Mouse (Mus musculus) cerebellum, adult 11-12 months (tissue): Measurements from ENCODE around the gene Pkig.
"Not testable (repeated sequence)": the region's sequence is repeated elsewhere in the genome, so short reads cannot be mapped to it uniquely, and the experiment has no call there.

Experiments used
- DNase-seq: peaks from one replicate; pipeline ENCODE4 v3.0.0; 2022

Gene Pkig

GRCm38 (mm10) chr2:163685761-163686200, 27.6 kb downstream of the Pkig start:
- DNase-seq, result peak; percentile 79

DNA sequence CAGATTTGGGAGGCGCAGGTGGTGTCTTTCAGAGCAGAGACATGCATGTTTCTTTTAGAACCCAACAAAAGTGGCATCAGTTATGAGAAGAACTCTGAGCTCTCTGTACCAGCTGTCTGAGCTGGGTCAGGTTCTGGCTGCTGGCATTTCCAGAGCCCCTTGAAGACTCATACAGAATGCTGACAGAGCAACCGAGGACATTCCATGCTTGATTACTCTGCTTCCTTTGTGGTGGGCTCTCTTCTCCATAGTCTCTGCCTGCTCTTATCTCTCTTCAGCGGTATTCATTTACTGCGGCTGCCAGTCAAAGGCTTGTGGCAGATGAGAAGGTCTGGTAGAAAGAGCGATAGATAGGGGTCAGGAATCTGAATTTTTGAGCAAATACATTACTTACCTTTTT, 28.0 kb downstream of the Pkig start:
- no peak for DNase-seq

DNA sequence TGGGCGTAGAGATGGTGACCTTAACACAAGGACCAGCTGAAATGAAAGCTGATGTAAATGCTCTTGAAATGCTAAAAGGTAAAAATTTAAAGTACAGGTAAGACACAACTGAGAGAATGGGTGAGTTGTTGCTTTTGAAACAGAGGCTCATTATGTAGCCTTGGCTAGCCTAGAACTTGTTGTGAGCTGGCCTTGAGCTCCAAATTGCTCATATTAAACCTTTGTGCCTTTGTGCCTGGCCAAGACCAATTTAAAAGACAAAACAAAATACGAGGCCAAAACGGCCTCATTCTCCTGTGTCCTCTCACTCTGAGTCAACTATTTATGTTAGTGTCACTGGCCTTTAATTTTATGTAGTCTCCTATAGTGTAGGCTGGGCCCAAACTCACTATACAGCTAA, 28.7 kb downstream of the Pkig start:
- no peak for DNase-seq

DNA sequence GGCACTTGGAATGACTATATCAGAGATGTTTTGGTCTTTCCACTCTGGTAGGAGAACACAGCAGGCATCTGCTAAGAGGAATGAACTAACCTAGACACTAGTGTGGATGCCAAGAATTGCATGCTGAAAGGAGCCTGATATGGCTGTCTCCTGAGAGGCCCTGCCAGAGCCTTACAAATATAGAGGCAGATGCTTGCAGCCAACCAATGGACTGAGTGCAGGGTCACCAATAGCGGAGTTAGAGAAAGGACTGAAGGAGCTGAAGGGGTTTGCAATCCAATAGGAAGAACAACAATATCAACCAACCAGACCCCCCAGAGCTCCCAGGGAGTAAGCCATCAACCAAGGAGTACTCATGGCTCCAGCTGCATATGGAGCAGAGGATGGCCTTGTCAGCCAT, 30.2 kb downstream of the Pkig start:
- not testable (repeated sequence) for DNase-seq

- DNase-seq, result no peak
These were observed 31.6 kb downstream of the Pkig start for GRCm38 (mm10) chr2:163689771-163690170.

DNA sequence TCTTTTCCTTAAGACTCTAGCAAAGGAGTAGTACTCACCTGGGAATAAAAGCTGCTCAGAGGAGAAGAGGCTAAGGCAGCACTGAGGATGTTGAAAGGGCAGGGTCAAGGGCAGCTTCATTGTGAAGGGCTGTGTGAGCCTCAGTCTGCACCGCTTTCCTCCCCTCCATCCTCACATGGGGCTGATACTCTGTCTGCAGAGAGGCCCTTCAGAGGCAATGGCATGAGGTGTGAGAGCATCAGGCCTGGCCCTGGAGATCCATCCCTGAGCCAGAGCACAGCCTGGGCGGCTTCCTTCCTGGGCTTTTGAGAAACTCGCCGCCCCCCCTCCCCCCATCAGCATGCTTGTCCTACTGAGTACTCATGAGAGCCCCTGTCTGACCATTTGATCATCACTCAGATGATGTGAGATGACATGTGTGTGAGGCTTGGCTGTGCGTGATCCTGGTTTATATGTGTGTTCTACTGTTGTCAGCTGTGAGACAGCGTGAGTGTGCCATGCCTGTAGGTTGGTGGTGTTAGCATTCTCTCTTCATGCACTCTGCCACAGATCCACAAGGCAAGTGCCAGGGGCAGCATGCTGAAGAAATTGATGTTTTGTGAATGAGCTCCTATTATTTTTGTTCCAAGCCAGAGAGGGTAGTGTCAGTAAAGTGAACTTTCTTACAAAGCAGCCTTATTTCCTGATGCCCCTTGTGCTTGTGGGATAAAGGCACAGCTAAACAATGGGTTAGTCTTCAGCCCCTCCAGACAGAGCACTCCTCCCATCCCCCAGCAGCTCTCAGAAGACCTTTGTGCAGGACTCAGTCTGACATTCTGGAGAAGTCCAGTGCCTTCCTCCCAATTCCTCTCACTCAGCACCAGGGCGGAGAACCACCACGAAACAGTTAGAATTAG, 32.5 kb downstream of the Pkig start:
- no peak for DNase-seq

DNA sequence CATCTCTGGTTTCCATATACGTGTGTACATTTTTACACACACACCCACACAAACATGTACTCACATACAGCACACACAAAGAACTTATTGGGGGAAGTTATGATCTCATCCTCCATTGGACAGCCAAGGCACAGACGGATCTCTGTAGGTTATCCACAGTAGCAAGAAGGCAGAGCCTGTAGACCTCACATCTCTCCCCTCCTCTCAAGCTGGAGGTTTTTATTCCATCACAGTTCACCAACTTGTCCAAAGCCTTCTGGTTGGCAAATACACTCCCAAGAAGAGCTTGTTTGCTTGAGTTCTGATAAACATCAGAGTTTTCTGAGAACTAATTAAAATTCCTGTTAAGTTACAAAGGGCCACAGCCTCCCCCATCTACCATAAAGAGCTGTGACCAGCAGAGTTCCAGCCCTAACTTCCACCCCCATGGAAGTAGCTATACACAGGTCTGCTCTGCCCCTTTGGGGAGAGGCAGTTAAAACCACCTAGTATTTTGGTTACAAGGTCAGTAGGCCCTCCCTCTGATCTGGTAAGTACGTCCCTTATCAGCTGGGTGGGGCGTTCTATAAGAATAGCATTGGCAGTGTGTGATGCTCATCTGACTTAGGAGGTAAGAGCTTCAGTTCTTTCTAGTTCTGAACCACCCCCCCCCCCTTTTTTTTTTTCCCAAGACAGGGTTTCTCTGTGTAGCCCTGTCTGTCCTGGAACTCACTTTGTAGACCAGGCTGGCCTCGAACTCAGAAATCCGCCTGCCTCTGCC, 33.8 kb downstream of the Pkig start:
- DNase-seq, result no peak

- DNase-seq, result no peak
These were observed 34.9 kb downstream of the Pkig start for GRCm38 (mm10) chr2:163692873-163693612.

GRCm38 (mm10) chr2:163693716-163694314, 35.6 kb downstream of the Pkig start:
- DNase-seq, result peak; percentile 57

GRCm38 (mm10) chr2:163696763-163697162, 38.6 kb downstream of the Pkig start:
- no peak for DNase-seq

- DNase-seq, result no peak
These were observed 39.7 kb downstream of the Pkig start for GRCm38 (mm10) chr2:163697764-163698480.

DNA sequence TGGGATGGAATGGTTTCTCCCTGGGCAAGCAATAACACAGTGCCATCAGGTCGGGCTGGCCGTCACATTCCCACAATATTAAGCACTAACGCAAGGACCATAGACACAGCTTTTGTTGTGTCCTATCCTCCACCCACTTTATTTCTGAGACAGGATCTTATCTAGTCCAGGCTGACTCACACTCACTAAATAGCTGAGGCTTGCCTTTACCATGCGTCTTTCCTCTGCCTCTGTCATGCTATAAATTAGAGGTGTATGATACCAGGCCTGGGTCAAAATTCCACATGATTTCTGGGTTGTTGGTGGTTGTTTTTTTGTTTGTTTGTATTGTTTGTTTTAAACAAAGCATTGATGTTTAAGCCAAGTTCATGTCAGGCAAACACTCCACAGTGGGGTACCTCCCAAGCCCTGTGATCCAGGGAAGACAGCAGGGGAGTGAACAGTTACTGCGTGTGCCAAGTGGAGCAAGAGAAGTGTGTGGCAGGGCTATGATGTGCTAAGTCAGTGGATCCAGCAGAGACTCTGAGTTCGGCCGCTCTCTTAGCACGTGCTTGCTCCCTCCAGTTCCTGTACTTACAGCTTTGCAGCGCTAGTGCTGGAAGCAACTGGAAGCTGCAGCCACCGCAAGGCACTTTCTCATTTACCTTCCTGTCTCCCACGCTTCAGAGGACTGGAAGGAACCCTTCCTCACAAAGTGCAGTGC, 41.0 kb downstream of the Pkig start:
- no peak for DNase-seq

- DNase-seq, result no peak
These were observed 44.2 kb downstream of the Pkig start for GRCm38 (mm10) chr2:163702431-163702830.

DNA sequence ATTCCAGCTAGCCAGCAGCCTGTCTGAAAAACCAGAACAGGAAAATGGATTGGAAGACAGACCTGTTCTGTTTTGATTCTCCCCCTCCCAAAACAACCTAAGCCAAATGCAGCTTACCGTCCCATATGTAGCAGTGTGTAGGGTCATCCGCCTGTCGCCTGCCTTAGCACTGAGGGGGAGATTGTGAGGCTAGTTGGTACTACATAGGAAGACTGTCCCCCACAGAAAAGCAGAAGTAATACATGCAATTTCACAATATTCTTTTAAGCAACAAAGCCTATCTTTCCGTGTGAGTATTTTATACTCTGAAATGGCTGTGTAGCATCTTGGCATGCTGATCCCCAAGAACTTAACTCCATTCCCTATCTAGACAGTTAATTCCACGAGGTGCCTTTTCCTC, 44.7 kb downstream of the Pkig start:
- DNase-seq, result no peak

DNA sequence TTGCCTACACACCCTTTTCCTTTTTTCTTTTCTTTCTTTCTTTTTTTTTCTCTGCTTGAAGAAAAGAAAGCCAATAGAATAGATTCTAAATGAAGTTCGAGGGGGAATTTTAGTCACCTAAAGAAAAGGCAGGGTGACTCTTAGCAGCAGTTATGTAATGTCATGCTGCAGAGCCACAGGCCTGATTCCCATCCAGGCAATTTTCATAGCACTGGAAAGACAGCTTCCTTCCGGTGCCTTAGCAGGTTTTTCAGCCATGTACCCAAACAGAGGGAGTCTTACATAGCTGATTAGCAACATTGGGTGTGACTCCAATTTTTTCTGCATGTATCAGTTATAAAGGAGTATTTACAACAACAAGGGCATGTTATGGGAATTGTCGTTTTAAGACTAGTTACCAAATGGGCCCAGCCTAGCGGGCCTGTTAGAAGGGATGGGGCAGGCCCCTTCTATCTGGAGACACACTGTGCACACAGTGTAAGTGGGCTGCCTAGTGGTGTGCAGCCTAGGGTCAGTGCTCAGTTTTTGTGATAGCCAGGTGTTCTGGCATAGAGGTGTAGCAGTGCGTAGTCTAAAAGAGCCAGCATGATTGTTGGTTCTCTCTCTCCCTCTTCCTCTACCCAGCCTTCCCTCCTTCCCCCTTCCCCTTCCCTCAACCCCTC, 45.5 kb downstream of the Pkig start:
- no peak for DNase-seq

DNA sequence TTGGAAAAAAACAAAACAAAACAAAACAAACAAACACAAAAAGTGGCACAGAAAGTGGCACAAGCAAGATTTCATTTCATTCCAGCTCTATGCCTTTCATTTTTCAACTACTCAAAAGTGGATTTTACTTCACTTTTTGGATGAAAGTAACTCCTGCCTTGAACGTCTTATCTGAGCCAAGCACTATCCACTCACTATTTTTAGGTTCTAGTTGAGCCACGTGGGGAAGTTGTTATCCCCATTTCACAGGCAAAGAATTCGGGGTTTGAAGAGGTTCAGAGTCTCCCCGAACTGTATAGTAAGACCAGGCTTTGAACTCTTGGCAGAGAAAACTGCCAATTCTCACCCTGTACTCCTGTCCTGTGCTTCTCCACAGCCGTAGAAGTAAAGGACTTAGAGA, 50.1 kb downstream of the Pkig start:
- no peak for DNase-seq

DNA sequence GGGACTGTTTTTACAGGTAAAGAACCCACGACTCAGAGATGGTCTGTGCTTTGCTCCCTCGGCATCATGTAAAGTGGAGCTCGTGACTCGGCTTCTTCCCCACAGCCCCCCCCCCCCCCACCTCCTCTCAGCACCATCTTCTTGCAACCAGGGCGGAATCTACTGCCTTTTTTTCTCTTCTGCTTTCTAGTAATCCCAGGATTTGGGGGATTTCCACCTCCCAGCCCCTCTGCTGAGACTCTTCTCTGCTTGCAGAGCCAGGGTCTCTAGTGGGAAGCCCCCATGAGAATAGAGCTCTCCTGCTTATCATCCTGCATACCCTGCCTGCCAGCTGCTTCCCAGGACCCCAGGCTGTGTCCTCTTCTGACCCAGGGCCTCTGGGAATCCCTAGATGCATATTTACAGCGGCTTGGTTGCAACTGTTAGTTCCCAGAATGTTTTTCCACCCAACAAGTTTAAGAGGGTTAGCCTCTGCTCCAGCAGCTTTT, 50.6 kb downstream of the Pkig start:
- no peak for DNase-seq

- no peak for DNase-seq
These were observed 51.8 kb downstream of the Pkig start for GRCm38 (mm10) chr2:163710000-163710399.

DNA sequence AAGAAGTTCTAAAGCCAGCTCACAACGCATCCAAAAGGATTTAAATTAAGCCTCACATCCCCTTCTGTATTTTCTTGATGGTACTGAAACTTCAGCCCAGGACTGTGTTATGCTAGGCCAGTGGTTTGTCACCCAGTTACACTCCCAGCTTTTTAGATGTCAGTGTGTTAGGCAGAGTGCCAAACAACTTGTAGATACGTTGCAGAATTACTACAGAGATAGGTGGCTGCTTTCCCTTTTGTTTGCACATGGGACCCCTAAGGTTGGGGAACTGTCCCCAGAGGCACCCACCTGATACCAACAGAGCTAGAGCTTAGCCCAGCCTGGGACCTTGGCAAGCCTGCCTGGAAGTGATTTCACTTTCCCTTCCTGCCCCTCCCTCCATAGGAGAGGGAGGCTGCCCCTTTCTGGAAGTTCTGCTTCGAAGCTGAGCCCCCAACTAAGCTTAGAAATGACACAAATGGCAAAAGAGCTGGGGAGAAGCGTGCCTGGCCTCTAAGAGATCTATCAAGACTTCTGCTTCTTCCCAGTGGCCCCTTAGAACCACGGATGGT, 52.5 kb downstream of the Pkig start:
- no peak for DNase-seq

DNA sequence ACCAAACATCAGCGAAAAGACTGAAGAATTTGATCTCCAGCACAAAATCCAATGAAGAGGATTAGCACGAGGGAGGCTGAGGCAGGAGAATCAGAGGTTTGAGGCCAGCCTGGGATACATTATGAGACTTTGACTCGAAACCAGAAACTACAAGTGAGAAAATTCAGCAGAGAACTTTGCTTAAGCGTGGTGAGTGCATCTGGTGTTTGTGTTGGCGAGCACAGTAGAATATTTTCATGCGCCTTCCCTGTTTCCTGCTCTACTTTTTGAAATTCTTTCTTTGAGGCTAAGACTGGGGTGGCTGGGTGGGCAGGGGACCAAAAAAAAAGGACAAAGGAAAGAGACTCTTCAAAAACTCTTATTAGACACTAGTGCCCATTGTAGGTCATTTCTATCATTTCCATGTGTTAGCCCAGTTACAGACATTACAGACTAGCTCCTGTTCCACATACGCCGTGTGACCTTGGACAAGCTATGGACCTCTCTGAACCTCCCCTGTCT, 53.2 kb downstream of the Pkig start:
- DNase-seq, result no peak
